Mouse (Mus musculus) cortical plate, adult 2 months (tissue): ENCODE measurements around the gene Itpripl2.

Experiments
- CTCF ChIP-seq: fragments of 200-500 bp; IDR thresholded peaks from 2 replicates; pipeline ENCODE4 v1.5.1; 2011; ENCODE audit warnings: mild to moderate bottlenecking, control low read depth, low read length; ENCODE audit not compliant: insufficient read depth; ENCODE audit errors: extremely low read depth
- POLR2A ChIP-seq: fragments of 200-500 bp; IDR thresholded peaks from 2 replicates; pipeline ENCODE4 v1.6.1; 2011; ENCODE audit warnings: mild to moderate bottlenecking, low read length, control low read depth; ENCODE audit not compliant: insufficient read depth; ENCODE audit errors: extremely low read depth

DNA sequence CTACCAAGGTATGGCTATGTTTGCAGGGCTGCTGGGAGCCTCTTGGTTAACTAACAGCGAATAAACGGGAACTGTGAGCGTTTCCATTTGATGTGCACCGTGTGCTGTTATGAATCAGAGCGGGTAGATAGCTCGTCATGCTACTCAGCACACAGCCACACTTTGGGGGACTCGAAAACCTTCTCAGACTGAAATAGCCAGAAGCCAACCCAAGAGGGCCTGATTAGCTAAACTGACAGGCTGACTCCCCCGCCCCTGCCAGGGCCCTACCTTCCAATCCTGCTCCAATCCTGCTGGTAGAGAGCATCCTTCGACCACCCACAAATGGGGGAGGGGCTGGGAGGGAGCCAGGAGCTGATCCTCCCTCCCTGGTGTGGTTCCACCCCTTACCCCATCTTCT, 48.4 kb downstream of the Itpripl2 start:
- TF ChIP-seq CTCF (no peak), POLR2A (0 out of 2 replicates have a peak, but pooled peaks have one; percentile 28)
